Mouse (Mus musculus) liver, embryonic 16.5 days (tissue): ENCODE results near the gene Psmd14. TPM values are rescaled to one million over a fixed set of nuclear protein-coding genes. Genes with fewer than 3 reads are reported as not detected.
A peak's percentile ranks its signal among the peaks of the same experiment; 100 is the strongest.

Experiments used
- ATAC-seq: fragments of 200-750 bp; cut with Nextera tagmentation; 2 replicates; pipeline ENCODE4 v1.8.0; 2017; ENCODE audit warnings: low read depth, mild to moderate bottlenecking, moderate number of reproducible peaks, moderate library complexity
- H3K27ac ChIP-seq: fragments of 300-500 bp; sonication (generic); 2 replicates; pipeline ENCODE4 v1.5.1; 2014; ENCODE audit warnings: mild to moderate bottlenecking, low read length
- H3K27me3 ChIP-seq: fragments of 300-500 bp; sonication (generic); 2 replicates; pipeline ENCODE4 v1.6.1; 2014; ENCODE audit warnings: low read depth, low read length, mixed read lengths; ENCODE audit not compliant: control insufficient read depth, insufficient read depth
- H3K36me3 ChIP-seq: fragments of 300-500 bp; sonication (generic); 2 replicates; pipeline ENCODE4 v1.6.1; 2014; ENCODE audit warnings: mild to moderate bottlenecking; ENCODE audit not compliant: control insufficient read depth, insufficient read depth
- H3K4me1 ChIP-seq: fragments of 300-500 bp; sonication (generic); 2 replicates; pipeline ENCODE4 v1.6.1; 2014; ENCODE audit warnings: low read depth, low read length, mixed read lengths; ENCODE audit not compliant: control insufficient read depth
- H3K4me2 ChIP-seq: fragments of 300-500 bp; sonication (generic); 2 replicates; pipeline ENCODE4 v1.6.1; 2014; ENCODE audit warnings: low read depth, low read length, mixed read lengths
- H3K4me3 ChIP-seq: fragments of 300-500 bp; sonication (generic); 2 replicates; pipeline ENCODE4 v1.5.1; 2014; ENCODE audit warnings: low read depth, mild to moderate bottlenecking, low read length
- H3K9ac ChIP-seq: fragments of 300-500 bp; sonication (generic); 2 replicates; pipeline ENCODE4 v1.6.1; 2014; ENCODE audit warnings: low read depth, low read length
- H3K9me3 ChIP-seq: fragments of 300-500 bp; sonication (generic); replicated peaks from 2 replicates; pipeline ENCODE4 v1.6.1; 2016; ENCODE audit warnings: low read length; ENCODE audit not compliant: control insufficient read depth
- WGBS: fragments of 180-500 bp; shearing (Covaris S2); extraction: QIAGEN DNeasy Blood & Tissue Kit; methylation state at CpG from one replicate; pipeline ENCODE4 v1.1.7; 2014; ENCODE audit not compliant: insufficient replicate concordance; 5-methylcytosine and 5-hydroxymethylcytosine counted together
- polyA plus RNA-seq: library from polyadenylated mRNA; unstranded; fragments of >200 nt; fragmentation: Nextera tagmentation; extraction: Ambion mirVana; gene quantifications from 2 replicates; pipeline ENCODE4 v1.2.1, GENCODE M21; 2015

Psmd14 gene
- polyA plus RNA-seq, 1 experiment from 2014 or later: 88.3 TPM

DNA sequence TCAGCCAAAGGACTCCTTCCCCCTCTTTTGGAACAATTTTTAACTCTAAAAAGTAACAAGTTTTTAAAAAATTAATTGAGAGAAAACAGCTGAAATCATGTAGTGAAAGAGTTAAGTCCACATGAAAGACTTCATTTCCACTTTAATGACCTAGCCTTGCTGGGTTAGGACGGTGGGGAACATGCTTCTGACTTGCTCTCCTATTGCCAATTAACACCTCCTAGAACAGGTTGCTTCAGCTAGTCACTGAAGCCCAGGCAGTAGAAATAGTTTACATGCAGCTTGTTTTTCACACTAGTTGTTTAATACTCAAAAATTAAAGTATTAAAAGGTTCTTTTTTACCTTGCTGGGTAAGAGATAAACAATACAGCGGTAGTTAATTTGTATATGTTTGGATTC lies 39.8 kb downstream of the Psmd14 start:
- no peak overlapping the region for H3K9ac ChIP-seq
- no peaks in the 10 kb centered on the region for H3K27me3 ChIP-seq
- H3K4me1 ChIP-seq: no peaks in the 10 kb centered on the region
- H3K27ac ChIP-seq: no peak overlapping the region
- H3K4me2 ChIP-seq: no peak overlapping the region
- no peaks in the 10 kb centered on the region for H3K36me3 ChIP-seq
- 75% methylated on average over 2 of the region's 2 CpGs for WGBS
- no peak for ATAC-seq
- H3K4me3 ChIP-seq: no peak overlapping the region
- no peaks in the 10 kb centered on the region for H3K9me3 ChIP-seq

DNA sequence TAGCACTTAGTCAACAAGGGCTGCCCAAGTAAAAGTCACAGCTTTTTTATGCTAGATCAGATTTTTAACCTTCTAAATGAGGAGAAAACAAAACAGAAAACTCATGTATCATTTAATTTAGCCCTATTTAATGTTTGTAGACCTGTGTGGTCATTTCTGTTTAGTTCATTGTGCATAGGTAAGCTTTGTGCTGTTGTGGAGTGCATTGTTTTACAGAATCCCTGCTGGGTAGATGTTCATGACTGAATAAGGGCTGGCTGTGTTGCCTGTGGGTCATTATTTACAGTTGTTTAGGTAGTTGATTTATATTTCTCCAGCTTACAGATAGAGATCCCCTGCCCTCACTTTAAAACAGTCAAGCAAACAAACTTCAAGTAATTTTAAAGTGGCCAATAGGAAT lies 40.9 kb downstream of the Psmd14 start:
- H3K9me3 ChIP-seq: no peaks in the 10 kb centered on the region

DNA sequence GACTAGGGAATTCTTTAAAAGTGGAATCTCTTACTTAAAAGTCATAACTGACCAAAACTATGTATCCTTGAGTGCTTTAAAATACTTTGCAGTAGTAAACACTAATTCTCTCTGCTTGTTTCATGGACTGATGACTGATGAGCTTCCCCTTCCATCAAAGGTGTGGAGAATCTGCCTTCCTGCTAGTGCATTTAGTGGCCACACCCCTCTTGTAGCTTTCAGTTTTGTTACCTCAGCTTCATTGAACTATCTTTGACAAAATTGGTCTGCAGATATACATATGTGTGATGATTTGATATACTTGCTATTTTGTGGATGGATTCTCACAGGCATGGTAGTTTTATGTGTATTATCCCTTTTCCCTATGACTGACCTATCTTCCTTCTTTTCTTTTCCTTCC lies 43.5 kb downstream of the Psmd14 start:
- Histone ChIP-seq H3K4me3 (no peak overlapping the region), H3K9ac (no peak overlapping the region), H3K27ac (no peak overlapping the region), H3K4me1 (peaks cover 7% of the 10 kb centered on the region), H3K27me3 (no peaks in the 10 kb centered on the region), H3K9me3 (no peaks in the 10 kb centered on the region), H3K4me2 (no peak overlapping the region), H3K36me3 (no peaks in the 10 kb centered on the region)
- no peak for ATAC-seq

More for the DNA sequence above, 40.9 kb downstream of the Psmd14 start:
- Histone ChIP-seq H3K4me3 (no peak overlapping the region), H3K27ac (no peak overlapping the region), H3K27me3 (no peaks in the 10 kb centered on the region), H3K4me1 (no peaks in the 10 kb centered on the region), H3K4me2 (no peak overlapping the region), H3K9ac (no peak overlapping the region), H3K36me3 (no peaks in the 10 kb centered on the region)
- no peak for ATAC-seq

DNA sequence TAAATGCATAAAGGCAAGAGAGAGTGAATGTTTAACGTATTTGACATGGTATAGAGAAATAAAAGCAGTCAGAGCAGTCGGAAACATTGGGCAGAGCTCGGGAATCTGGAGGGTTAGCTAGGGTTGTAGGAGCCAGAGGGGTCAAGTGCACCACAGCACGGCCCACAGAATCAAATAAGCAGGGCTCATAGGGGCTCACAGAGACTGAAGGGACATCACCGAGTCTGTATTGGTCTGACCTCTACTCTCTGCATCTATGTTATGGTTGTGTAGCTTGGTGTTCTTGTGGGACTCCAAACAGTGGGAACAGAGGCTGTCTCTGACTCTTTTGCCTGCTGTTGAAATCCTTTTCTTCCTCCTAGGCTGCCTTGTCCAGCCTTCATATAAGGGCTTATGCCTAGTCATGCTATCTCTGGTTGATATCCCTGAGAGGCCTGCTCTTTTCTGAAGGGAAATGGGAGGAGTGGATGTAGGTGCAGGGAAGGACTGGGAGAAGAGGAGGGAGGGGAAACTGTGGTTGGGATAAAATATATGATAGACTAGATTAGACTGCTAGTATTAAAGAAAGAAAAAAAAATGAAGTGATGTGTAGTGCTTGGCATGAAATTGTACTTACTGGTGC lies 47.9 kb downstream of the Psmd14 start:
- H3K9me3 ChIP-seq: no peaks in the 10 kb centered on the region
- WGBS: 75% methylated on average over 5 of the region's 5 CpGs
- no peak overlapping the region for H3K9ac ChIP-seq
- H3K27me3 ChIP-seq: no peaks in the 10 kb centered on the region
- H3K36me3 ChIP-seq: no peaks in the 10 kb centered on the region
- peaks cover 10% of the 10 kb centered on the region for H3K4me1 ChIP-seq
- peak overlapping the region; percentile 5; the same call in 1 of the 2 replicates for H3K27ac ChIP-seq
- ATAC-seq: peak; percentile 69
- no peak overlapping the region for H3K4me2 ChIP-seq
- no peak overlapping the region for H3K4me3 ChIP-seq

DNA sequence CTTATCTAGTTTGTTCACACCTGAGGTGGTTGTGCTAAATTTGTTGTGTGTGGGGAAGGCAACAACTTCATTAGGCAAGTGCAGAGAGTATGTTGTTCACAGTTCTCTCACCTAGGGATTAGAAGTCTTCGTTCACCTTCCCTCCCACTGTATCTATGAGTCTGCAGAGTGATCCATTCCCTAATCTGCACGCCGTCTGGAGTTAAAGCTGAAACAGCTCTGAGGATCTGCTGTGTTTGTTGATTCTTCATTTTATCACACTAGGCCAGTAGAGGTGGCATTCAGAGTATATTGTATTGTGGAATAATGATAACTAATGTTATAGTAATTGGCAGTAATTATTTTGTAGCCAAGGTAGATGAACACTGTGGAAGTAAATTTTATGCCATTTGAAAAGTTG lies 48.5 kb downstream of the Psmd14 start:
- Histone ChIP-seq H3K9me3 (no peaks in the 10 kb centered on the region), H3K4me3 (no peak overlapping the region), H3K27me3 (no peaks in the 10 kb centered on the region), H3K9ac (no peak overlapping the region), H3K4me2 (no peak overlapping the region), H3K4me1 (peaks cover 10% of the 10 kb centered on the region), H3K36me3 (no peaks in the 10 kb centered on the region; the same call in 1 of the 2 replicates), H3K27ac (peak overlapping the region; percentile 2; the same call in 1 of the 2 replicates)
- 23% methylated on average over 3 of the region's 3 CpGs for WGBS
- ATAC-seq: peak; percentile 86

DNA sequence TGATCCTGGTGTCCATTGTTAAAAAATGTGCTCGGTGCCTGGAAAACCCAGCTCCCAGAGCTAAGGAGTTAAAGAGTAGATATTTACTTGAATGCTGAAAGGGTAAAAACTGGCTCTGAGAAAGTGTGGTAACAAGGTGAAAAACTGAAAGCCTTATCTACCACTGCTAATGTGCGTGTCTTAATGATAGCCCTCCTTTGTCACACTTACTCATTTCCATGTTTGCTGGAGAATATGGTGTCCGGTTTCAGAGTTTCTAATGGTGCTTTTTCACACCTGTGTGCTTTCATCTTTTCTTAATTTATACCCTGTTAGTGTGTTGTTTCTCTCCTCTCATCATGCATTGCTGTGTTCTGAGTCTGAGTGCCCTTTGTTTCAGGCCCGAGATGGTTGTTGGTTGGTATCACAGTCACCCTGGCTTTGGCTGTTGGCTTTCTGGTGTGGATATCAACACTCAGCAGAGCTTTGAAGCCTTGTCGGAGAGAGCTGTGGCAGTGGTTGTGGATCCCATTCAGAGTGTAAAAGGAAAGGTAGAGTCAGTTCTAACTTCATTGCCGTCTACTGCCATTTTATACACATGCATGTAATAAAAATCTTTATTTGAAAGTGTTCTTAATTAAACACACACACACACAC lies 53.1 kb downstream of the Psmd14 start:
- Histone ChIP-seq H3K4me1 (peaks cover 5% of the 10 kb centered on the region), H3K9ac (no peak overlapping the region), H3K9me3 (no peaks in the 10 kb centered on the region), H3K27me3 (no peaks in the 10 kb centered on the region), H3K4me2 (no peak overlapping the region), H3K4me3 (no peak overlapping the region), H3K27ac (no peak overlapping the region), H3K36me3 (no peaks in the 10 kb centered on the region; the same call in 1 of the 2 replicates)
- no peak for ATAC-seq
- WGBS: 66% methylated on average over 6 of the region's 6 CpGs

DNA sequence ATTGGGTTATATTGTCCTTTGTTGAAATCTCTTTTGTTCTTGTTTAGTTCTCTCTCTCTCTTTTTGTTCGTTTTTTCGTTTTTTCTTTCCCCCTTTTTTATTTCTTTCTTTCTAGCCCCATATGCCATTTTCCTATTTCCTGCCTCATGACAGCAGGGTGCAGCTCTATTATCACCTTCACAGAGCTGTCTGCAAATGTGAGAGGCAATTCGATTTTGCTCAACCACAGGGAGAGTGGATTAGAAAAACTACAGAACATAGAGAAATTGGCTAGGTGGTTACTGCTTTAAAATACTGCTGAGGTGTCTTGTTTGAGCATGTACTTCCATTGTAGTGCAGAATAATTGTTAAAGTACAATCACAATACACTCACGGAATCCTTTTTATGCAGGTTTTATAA lies 54.0 kb downstream of the Psmd14 start:
- Histone ChIP-seq H3K9me3 (no peaks in the 10 kb centered on the region), H3K36me3 (no peaks in the 10 kb centered on the region; the same call in 1 of the 2 replicates), H3K27me3 (no peaks in the 10 kb centered on the region), H3K27ac (no peak overlapping the region), H3K4me1 (peaks cover 3% of the 10 kb centered on the region; the same call in 1 of the 2 replicates), H3K4me3 (no peak overlapping the region), H3K9ac (no peak overlapping the region), H3K4me2 (no peak overlapping the region)
- WGBS: 63% methylated on average over 4 of the region's 4 CpGs
- ATAC-seq: no peak

DNA sequence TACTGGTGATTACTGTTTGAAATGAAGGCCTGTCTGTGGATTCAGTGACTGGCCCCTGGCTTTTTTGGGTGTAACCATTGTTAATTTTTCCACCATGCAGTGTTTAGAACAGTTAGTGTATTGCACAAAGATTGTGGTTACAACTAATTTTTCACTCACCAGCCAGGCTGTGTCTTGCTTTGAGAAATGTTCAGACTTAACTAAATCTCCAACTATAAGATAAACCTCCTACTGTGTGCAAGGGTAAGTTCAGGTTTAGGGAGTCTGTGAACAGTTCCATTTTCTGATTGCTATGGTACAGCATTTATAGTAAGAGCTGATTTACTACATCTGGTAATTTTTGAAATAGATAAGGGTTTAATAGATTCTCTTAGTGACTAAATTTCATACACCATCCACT lies 69.3 kb downstream of the Psmd14 start:
- H3K4me2 ChIP-seq: no peak overlapping the region
- H3K27me3 ChIP-seq: no peaks in the 10 kb centered on the region

DNA sequence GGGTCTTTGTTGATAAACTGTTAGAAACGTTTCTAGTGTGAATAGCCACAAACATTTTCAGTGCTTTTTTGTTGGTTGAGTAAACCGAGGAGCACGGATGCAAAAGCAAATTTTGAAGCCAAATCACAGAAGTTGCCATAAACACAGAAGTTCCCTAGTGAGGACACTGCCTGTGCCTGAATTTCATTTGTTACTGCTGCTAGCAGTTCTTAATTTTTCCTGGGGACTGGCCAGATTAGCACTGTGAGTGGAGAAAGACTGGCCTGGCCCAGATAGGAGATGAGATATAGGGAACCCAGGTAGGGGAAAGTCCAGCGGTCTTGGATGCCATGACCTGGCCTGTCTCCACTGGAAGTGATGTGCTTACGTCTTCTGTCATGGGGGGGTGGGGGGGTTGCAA lies 83.5 kb downstream of the Psmd14 start:
- Histone ChIP-seq H3K9me3 (no peaks in the 10 kb centered on the region), H3K36me3 (no peaks in the 10 kb centered on the region), H3K27me3 (no peaks in the 10 kb centered on the region), H3K4me3 (no peak overlapping the region), H3K4me2 (no peak overlapping the region), H3K4me1 (no peaks in the 10 kb centered on the region), H3K27ac (no peak overlapping the region), H3K9ac (no peak overlapping the region)
- 82% methylated on average over 5 of the region's 5 CpGs for WGBS
- no peak for ATAC-seq

More for the DNA sequence above, 69.3 kb downstream of the Psmd14 start:
- Histone ChIP-seq H3K4me1 (no peaks in the 10 kb centered on the region), H3K27ac (no peak overlapping the region), H3K4me3 (no peak overlapping the region), H3K9me3 (no peaks in the 10 kb centered on the region), H3K36me3 (peaks cover 14% of the 10 kb centered on the region), H3K9ac (no peak overlapping the region)
- no peak for ATAC-seq
